Mouse (Mus musculus) right cerebral cortex, adult 18-20 months (tissue): ENCODE measurements around the gene Catsperb.
"Not testable (repeated sequence)": the region's sequence is repeated elsewhere in the genome, so short reads cannot be mapped to it uniquely, and the experiment has no call there.

Source experiments
- DNase-seq: peaks from one replicate; pipeline ENCODE4 v3.0.0; 2022; ENCODE audit warnings: mixed read lengths

Gene Catsperb

GRCm38 (mm10) chr12:101404353-101404752 is at the start of gene Catsperb:
Catsperb (plus strand) TSS chr12:101404653.
- DNase-seq, result not testable (repeated sequence)

DNA sequence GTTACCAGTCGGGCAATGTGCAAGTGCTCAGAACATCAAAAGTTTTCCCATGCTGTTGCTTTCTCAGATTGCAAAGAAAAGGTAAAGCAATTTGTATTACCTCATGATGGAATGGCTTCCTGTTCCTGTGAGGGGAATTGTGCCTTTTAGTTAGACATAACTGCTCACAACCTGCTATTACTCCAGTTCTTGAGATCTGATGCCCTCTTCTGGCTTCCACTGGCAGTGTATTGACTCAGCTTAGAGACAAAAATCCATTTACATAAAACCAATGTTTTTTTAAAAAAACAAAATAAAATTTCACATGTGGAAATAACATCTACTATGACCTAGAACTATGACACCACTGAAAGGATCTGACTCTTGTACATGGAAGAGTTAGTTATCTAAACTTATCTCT is 43.0 kb upstream of the Catsperb start:
- DNase-seq, result peak; percentile 0

DNA sequence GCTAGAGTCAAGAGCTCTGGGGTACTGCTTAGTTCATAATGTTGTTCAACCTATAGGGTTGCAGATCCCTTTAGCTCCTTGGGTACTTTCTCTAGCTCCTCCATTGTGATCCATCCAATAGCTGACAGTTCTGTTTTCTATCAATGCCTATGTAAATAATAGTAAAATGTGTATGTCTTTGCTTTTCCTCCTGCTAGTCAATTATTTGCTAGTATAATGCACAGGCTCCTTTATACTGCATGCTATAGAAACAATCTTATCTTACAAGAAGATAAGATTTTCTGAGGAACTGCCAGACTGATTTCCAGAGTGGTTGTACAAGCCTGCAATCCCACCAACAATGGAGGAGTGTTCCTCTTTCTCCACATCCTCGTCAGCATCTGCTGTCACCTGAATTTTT is 23.0 kb upstream of the Catsperb start:
- DNase-seq, result not testable (repeated sequence)

DNA sequence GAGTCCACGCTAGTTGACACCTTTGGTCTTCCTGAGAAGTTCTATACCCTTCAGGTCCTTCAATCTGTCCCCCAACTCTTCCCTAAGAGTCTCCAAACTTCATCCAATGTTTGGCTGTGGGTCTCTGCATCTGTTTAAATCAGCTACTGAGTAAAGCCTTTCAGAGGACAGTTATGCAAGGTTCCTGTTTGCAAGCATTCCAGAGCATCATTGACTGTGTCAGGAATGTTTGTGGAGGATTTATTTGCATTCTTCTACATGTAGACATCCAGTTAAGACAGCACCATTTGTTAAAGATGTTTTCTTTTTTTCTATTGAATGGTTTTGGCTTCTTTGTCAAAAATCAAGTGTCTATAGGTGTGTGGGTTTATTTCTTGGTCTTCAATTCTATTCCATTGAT is 21.7 kb downstream of the Catsperb start:
- DNase-seq, result no peak

DNA sequence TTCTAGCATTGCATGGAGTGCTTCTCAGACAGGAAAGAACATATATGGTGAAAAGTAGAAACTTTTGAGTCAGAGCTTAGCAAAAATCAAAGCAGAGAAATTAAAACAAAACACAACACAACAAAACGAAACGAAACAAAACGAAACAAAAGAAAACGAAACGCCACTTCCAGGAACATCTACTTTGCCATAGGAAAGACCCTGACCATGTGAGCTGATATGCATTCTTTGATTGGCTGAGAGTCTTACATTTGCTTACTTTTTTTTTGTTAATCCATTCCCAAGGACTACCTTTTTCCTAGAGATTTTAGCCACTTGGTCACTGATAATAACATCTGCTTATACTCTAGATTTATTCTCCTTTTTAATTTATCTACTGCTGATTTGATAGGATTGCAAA is 57.6 kb downstream of the Catsperb start:
- DNase-seq, result no peak

DNA sequence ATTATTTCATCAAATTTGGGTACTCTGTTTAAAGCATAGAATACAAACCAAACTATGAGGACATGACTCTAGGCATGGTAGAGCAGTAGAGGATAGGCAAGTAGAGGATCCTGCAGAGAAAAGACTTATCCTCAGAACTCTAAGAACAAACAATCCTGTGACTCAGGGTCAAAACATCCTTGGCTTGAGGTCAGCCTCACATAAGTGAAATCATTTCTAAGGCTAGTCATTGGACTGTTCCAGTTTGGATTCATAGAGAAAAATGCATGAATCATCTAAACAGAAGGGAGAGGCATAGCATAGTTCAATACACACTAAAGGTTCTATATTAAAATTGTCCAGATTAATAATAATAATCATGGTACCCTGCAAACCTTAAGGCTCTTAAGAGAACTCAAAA is 79.1 kb downstream of the Catsperb start:
- no peak for DNase-seq

- not testable (repeated sequence) for DNase-seq
These were observed 106.9 kb downstream of the Catsperb start for GRCm38 (mm10) chr12:101511326-101511725.

GRCm38 (mm10) chr12:101606622-101607021 is 202.2 kb downstream of the Catsperb start:
- DNase-seq, result peak; percentile 0

DNA sequence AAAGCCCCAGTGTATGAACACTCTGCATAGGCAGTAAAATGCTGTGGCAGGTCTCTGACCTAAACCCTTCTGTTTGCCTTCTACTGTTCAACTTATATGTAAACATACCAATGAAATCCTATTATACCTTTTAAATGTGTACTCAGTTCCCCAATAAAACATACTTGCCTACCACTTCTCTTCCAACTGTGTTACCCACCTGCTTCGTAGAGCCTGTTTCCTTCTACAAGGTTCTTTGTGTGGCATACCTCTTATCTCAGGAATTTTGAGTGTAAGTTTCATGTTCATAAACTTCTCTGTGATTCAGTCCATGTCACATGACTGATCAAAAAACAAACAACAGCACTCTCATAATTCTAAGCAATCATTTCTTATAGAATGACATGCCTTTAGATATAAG is 228.7 kb downstream of the Catsperb start:
- no peak for DNase-seq

DNA sequence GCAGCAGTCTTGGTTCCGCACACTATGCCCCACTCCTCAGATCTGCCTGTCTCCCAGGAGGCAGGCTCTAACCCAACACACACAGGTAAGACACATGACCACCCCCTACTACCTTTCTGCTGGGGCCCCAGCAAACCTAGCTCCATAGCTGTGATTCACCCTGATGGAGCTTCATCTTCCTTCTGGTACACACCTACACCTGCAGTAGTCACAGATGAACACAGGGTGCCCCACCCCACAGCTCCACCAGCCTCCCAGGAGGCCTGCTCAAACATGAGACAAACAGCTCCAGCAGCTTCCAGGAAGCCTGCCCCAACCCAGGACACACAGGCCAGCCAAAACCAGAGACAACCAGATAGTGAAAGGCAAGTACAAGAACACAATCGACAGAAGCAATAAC is 263.0 kb downstream of the Catsperb start:
- DNase-seq, result no peak
